In the genomic region with DNA sequence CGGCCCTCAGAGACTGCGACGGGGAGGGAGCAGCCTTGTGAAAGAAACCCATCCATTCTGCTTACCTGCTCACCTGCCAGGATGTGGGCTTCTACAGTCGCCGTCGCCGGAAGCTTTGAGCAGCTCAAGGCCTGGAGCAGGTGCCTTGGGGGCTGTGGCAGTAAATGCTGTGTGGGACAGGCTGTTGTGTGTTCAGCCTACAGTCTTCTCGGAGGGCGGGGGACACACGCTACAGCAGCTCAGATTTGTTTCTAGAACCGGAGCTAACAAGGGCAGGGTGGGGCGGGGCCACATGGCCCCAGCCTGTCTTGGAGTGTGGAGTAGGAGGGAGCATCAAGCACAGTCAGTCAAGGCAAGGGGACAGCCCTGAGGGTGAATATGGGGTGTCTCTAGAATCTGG, we compare ENCODE assay signal across 10 mouse cellular contexts. TPM values are rescaled to one million over a fixed set of nuclear protein-coding genes. Genes with fewer than 3 reads are reported as not detected.
DNase-seq lines count a peak whose midpoint lies in the region; ATAC-seq and TF ChIP-seq lines count a peak whose summit lies in the region.
"Had no signal": no experiment of that assay in that cellular context is flagged by ENCODE, and none has a peak within 500 bp of the region (broad histone marks: within the 10 kb centered on the region; RNA-seq: fewer than 3 reads in every experiment).

A gene (minus strand): TSS at position 256 of the 400 bp plus-strand sequence.

- H3K4me3 ChIP-seq in heart, postnatal 0 days (ENCODE audit: low read depth, low read length): no peak within 1 kb of the TSS
- H3K4me3 ChIP-seq in bone marrow, adult 2 months (replicated peaks; ENCODE audit: control insufficient read depth, low read depth, low read length): no peak within 1 kb of the TSS

- no peaks in the 10 kb centered on the region for H3K9me3 ChIP-seq in heart, postnatal 0 days (replicated peaks; ENCODE audit: control insufficient read depth, low read length)

- no peak for ATAC-seq in heart, postnatal 0 days (ENCODE audit: insufficient read depth, low read depth)

- H3K9ac ChIP-seq in heart, postnatal 0 days (replicated peaks; ENCODE audit: low read depth, low read length): no peak within 1 kb of the TSS

- no peak within 1 kb of the TSS; the same call in 1 of the 2 replicates for H3K27ac ChIP-seq in heart, postnatal 0 days (ENCODE audit: low read depth)
- H3K27ac ChIP-seq in bone marrow, adult 2 months (ENCODE audit: control insufficient read depth, insufficient read depth, low read depth, low read length, poor library complexity): no peak within 1 kb of the TSS

- intact Hi-C loops in left cerebral cortex, postnatal 4 days (cut with DNase I): no loop called here

- H3K4me1 ChIP-seq in heart, postnatal 0 days (ENCODE audit: control insufficient read depth, insufficient read depth): no peaks in the 10 kb centered on the region
- H3K4me1 ChIP-seq in bone marrow, adult 2 months (ENCODE audit: control insufficient read depth, insufficient read depth, low read length): no peaks in the 10 kb centered on the region

- H3K36me3 ChIP-seq in heart, postnatal 0 days (replicated peaks; ENCODE audit: control insufficient read depth, insufficient read depth, low read length): peaks cover 15% of the 10 kb centered on the region

- no peak for TF ChIP-seq CTCF in heart, postnatal 0 days (IDR thresholded peaks at IDR 0.05; ENCODE audit: low read depth)
- no peak for TF ChIP-seq CTCF in bone marrow, adult 2 months (IDR thresholded peaks at IDR 0.05; ENCODE audit: control insufficient read depth, insufficient read depth, low read length)

- no peak for TF ChIP-seq POLR2A in bone marrow, adult 2 months (IDR thresholded peaks at IDR 0.05; ENCODE audit: borderline replicate concordance, control insufficient read depth, low read depth, low read length)

- 0 out of 2 replicates have a peak within 1 kb of the TSS, but pooled peaks have one; percentile 14 for H3K4me2 ChIP-seq in heart, postnatal 0 days (ENCODE audit: low read depth, low read length)
- H3K4me2 ChIP-seq: heart, embryonic 11.5 days; midbrain, embryonic 11.5 days had no signal

- no peaks in the 10 kb centered on the region for H3K27me3 ChIP-seq in heart, postnatal 0 days (ENCODE audit: control insufficient read depth, insufficient read depth, low read length)

- TF ChIP-seq EP300 in heart, postnatal 0 days (IDR thresholded peaks at IDR 0.05; ENCODE audit: low read depth): no peak

- no peak for DNase-seq in heart, postnatal 0 days (ENCODE audit: low spot score)
- no peak for DNase-seq in heart, adult 8-10 months (ENCODE audit: low spot score)
- DNase-seq in CD8-positive naive resting alpha-beta T cell, adult 2 months (ENCODE audit: low read depth in 2 of 2, low spot score in 2 of 2): peak; percentile 19 to 23
- DNase-seq in left cerebral cortex, postnatal 4 days: no peak
- no peak for DNase-seq in spleen, postnatal 36 days (ENCODE audit: low spot score in 2 of 2)
- DNase-seq in ovary, postnatal 36 days (ENCODE audit: low spot score): no peak
- DNase-seq in spleen, postnatal 14 days (ENCODE audit: low spot score in 2 of 2): no peak

- 27% methylated on average over 12 of the region's 12 CpGs for whole genome bisulfite sequencing in heart, postnatal 0 days
- 43% methylated on average over 12 of the region's 12 CpGs for WGBS in bone marrow, adult 2 months

RNA-seq across cellular contexts. Expression of the gene that starts here (rescaled TPM):
- total RNA-seq in heart, postnatal 0 days (2014; rRNA removed; ENCODE audit: low replicate concordance): 3.2 and 3.9 TPM in 2 replicates
- 1.1 and 1.4 TPM in 2 replicates for polyA plus RNA-seq in heart, postnatal 0 days (2015; fragmentation: Nextera tagmentation; extraction: Ambion mirVana)
- 1 to 10 TPM; 4.3 to 8.3 (median 5.9) TPM for total RNA-seq in heart, adult 8-10 months (2022)
- 23.4 and 25.8 TPM in 2 replicates for polyA plus RNA-seq in bone marrow, adult 2 months (2011; ENCODE audit: insufficient read depth, insufficient read length, low replicate concordance, missing spikeins)
- total RNA-seq in left cerebral cortex, postnatal 4 days (2021): 10 to 100 TPM; 13.8 to 14.2 TPM

Comparison
In these comparisons a context has a peak if more than half of its experiments do, and no peak if none do; other contexts are left out.
1. RNA of the gene that starts here (polyA plus RNA-seq): 23.4 to 25.8 TPM in bone marrow, adult 2 months; 1.1 to 1.4 TPM in heart, postnatal 0 days; every median in the first group is over 10 times any median in the second.
2. DNase-seq: peak in CD8-positive naive resting alpha-beta T cell, adult 2 months (2 of 2); none in heart, postnatal 0 days (single experiment), heart, adult 8-10 months (single experiment), left cerebral cortex, postnatal 4 days (single experiment), spleen, postnatal 36 days (0 of 2), ovary, postnatal 36 days (single experiment) and spleen, postnatal 14 days (0 of 2).